Mouse (Mus musculus): ENCODE measurements around the gene Spon2. TPM values are rescaled to one million over a fixed set of nuclear protein-coding genes. Genes with fewer than 3 reads are reported as not detected.
A peak's percentile ranks its signal among the peaks of the same experiment; 100 is the strongest.

Gene Spon2
- polyA plus RNA-seq, 1 experiment from 2014 or later: 35.1 TPM

GRCm38 (mm10) chr5:33220350-33221044 is 2.2 kb upstream of the Spon2 start:
- peaks cover 44% of the 10 kb centered on the region for H3K4me1 ChIP-seq (ENCODE audit: control insufficient read depth, insufficient read depth, low read length)
- 0 out of 2 replicates have a peak overlapping the region, but pooled peaks have one; percentile 10 for H3K9ac ChIP-seq (ENCODE audit: low read depth, low read length)
- 80% methylated on average over 10 of the region's 10 CpGs for WGBS
- H3K36me3 ChIP-seq (ENCODE audit: control insufficient read depth, insufficient read depth, low read length): no peaks in the 10 kb centered on the region
- H3K4me3 ChIP-seq (ENCODE audit: low read length): no peak overlapping the region
- no peak overlapping the region for H3K27ac ChIP-seq (ENCODE audit: low read length)
- H3K27me3 ChIP-seq (replicated peaks; ENCODE audit: control insufficient read depth, insufficient read depth, low read length): no peaks in the 10 kb centered on the region
- no peaks in the 10 kb centered on the region for H3K9me3 ChIP-seq (ENCODE audit: control insufficient read depth, low read length)
- ATAC-seq: no peak
- H3K4me2 ChIP-seq (ENCODE audit: low read depth, low read length): no peak overlapping the region

GRCm38 (mm10) chr5:33219831-33220230 is 1.6 kb upstream of the Spon2 start:
- H3K27me3 ChIP-seq (replicated peaks; ENCODE audit: control insufficient read depth, insufficient read depth, low read length): no peaks in the 10 kb centered on the region
- H3K36me3 ChIP-seq (ENCODE audit: control insufficient read depth, insufficient read depth, low read length): no peaks in the 10 kb centered on the region
- no peak overlapping the region for H3K9ac ChIP-seq (ENCODE audit: low read depth, low read length)
- H3K4me2 ChIP-seq (ENCODE audit: low read depth, low read length): no peak overlapping the region
- H3K9me3 ChIP-seq (ENCODE audit: control insufficient read depth, low read length): no peaks in the 10 kb centered on the region
- 94% methylated on average over 4 of the region's 4 CpGs for WGBS
- no peak overlapping the region for H3K27ac ChIP-seq (ENCODE audit: low read length)
- no peak for ATAC-seq
- H3K4me3 ChIP-seq (ENCODE audit: low read length): no peak overlapping the region
- H3K4me1 ChIP-seq (ENCODE audit: control insufficient read depth, insufficient read depth, low read length): peaks cover 44% of the 10 kb centered on the region

- H3K9me3 ChIP-seq (ENCODE audit: control insufficient read depth, low read length): no peaks in the 10 kb centered on the region
- H3K4me3 ChIP-seq (ENCODE audit: low read length): no peak overlapping the region
- H3K4me2 ChIP-seq (ENCODE audit: low read depth, low read length): no peak overlapping the region
- H3K4me1 ChIP-seq (ENCODE audit: control insufficient read depth, insufficient read depth, low read length): peaks cover 44% of the 10 kb centered on the region
- peak overlapping the region; percentile 87 for H3K27ac ChIP-seq (ENCODE audit: low read length)
- no peaks in the 10 kb centered on the region for H3K27me3 ChIP-seq (replicated peaks; ENCODE audit: control insufficient read depth, insufficient read depth, low read length)
- ATAC-seq: peak; percentile 29; the same call in 1 of the 2 replicates
- H3K9ac ChIP-seq (ENCODE audit: low read depth, low read length): peak overlapping the region; percentile 61
- WGBS: 48% methylated on average over 20 of the region's 20 CpGs
- H3K36me3 ChIP-seq (ENCODE audit: control insufficient read depth, insufficient read depth, low read length): no peaks in the 10 kb centered on the region; the same call in 1 of the 2 replicates
Observed at GRCm38 (mm10) chr5:33218746-33219449, 643 bp upstream of the Spon2 start.

- Histone ChIP-seq H3K4me2 (ENCODE audit: low read depth, low read length) (peak overlapping the region; percentile 47), H3K4me3 (ENCODE audit: low read length) (peak overlapping the region; percentile 25), H3K9ac (ENCODE audit: low read depth, low read length) (peak overlapping the region; percentile 61), H3K36me3 (ENCODE audit: control insufficient read depth, insufficient read depth, low read length) (no peaks in the 10 kb centered on the region; the same call in 1 of the 2 replicates), H3K27ac (ENCODE audit: low read length) (peak overlapping the region; percentile 87), H3K9me3 (ENCODE audit: control insufficient read depth, low read length) (no peaks in the 10 kb centered on the region), H3K4me1 (ENCODE audit: control insufficient read depth, insufficient read depth, low read length) (peaks cover 39% of the 10 kb centered on the region), H3K27me3 (replicated peaks; ENCODE audit: control insufficient read depth, insufficient read depth, low read length) (no peaks in the 10 kb centered on the region)
- 50% methylated on average over 3 of the region's 3 CpGs for WGBS
- ATAC-seq: peak; percentile 52
Observed at GRCm38 (mm10) chr5:33217663-33218062, 592 bp downstream of the Spon2 start.

- Histone ChIP-seq H3K4me2 (ENCODE audit: low read depth, low read length) (no peak overlapping the region), H3K27ac (ENCODE audit: low read length) (no peak overlapping the region), H3K4me1 (ENCODE audit: control insufficient read depth, insufficient read depth, low read length) (peaks cover 31% of the 10 kb centered on the region), H3K4me3 (ENCODE audit: low read length) (no peak overlapping the region), H3K27me3 (replicated peaks; ENCODE audit: control insufficient read depth, insufficient read depth, low read length) (no peaks in the 10 kb centered on the region), H3K36me3 (ENCODE audit: control insufficient read depth, insufficient read depth, low read length) (no peaks in the 10 kb centered on the region; the same call in 1 of the 2 replicates), H3K9me3 (ENCODE audit: control insufficient read depth, low read length) (no peaks in the 10 kb centered on the region), H3K9ac (ENCODE audit: low read depth, low read length) (no peak overlapping the region)
- ATAC-seq: no peak
- WGBS: 65% methylated on average over 4 of the region's 4 CpGs
Observed at GRCm38 (mm10) chr5:33214723-33215122, 3.5 kb downstream of the Spon2 start.

GRCm38 (mm10) chr5:33211254-33211653 is 7.0 kb downstream of the Spon2 start:
- H3K4me3 ChIP-seq (ENCODE audit: low read length): no peak overlapping the region
- ATAC-seq: no peak
- no peaks in the 10 kb centered on the region; the same call in 1 of the 2 replicates for H3K36me3 ChIP-seq (ENCODE audit: control insufficient read depth, insufficient read depth, low read length)
- H3K4me2 ChIP-seq (ENCODE audit: low read depth, low read length): no peak overlapping the region
- no peak overlapping the region for H3K27ac ChIP-seq (ENCODE audit: low read length)
- H3K9me3 ChIP-seq (ENCODE audit: control insufficient read depth, low read length): no peaks in the 10 kb centered on the region
- H3K4me1 ChIP-seq (ENCODE audit: control insufficient read depth, insufficient read depth, low read length): peaks cover 3% of the 10 kb centered on the region; the same call in 1 of the 2 replicates
- no peak overlapping the region for H3K9ac ChIP-seq (ENCODE audit: low read depth, low read length)
- H3K27me3 ChIP-seq (replicated peaks; ENCODE audit: control insufficient read depth, insufficient read depth, low read length): no peaks in the 10 kb centered on the region
- WGBS: 85% methylated on average over 5 of the region's 5 CpGs

- no peak overlapping the region for H3K27ac ChIP-seq (ENCODE audit: low read length)
- H3K36me3 ChIP-seq (ENCODE audit: control insufficient read depth, insufficient read depth, low read length): no peaks in the 10 kb centered on the region; the same call in 1 of the 2 replicates
- 92% methylated on average over 3 of the region's 3 CpGs for WGBS
- H3K27me3 ChIP-seq (replicated peaks; ENCODE audit: control insufficient read depth, insufficient read depth, low read length): no peaks in the 10 kb centered on the region
- H3K4me3 ChIP-seq (ENCODE audit: low read length): no peak overlapping the region
- no peaks in the 10 kb centered on the region for H3K4me1 ChIP-seq (ENCODE audit: control insufficient read depth, insufficient read depth, low read length)
- ATAC-seq: no peak
- H3K9me3 ChIP-seq (ENCODE audit: control insufficient read depth, low read length): no peaks in the 10 kb centered on the region
- H3K4me2 ChIP-seq (ENCODE audit: low read depth, low read length): no peak overlapping the region
- H3K9ac ChIP-seq (ENCODE audit: low read depth, low read length): no peak overlapping the region
Observed at GRCm38 (mm10) chr5:33210515-33210914, 7.7 kb downstream of the Spon2 start.

- ATAC-seq: no peak
- 69% methylated on average over 14 of the region's 14 CpGs for WGBS
- H3K4me1 ChIP-seq (ENCODE audit: control insufficient read depth, insufficient read depth, low read length): peaks cover 4% of the 10 kb centered on the region
Observed at GRCm38 (mm10) chr5:33208533-33209245, 9.6 kb downstream of the Spon2 start.

GRCm38 (mm10) chr5:33207136-33207535 is 11.1 kb downstream of the Spon2 start:
- WGBS: 52% methylated on average over 9 of the region's 9 CpGs

More at GRCm38 (mm10) chr5:33208533-33209245, 9.6 kb downstream of the Spon2 start:
- Histone ChIP-seq H3K27ac (ENCODE audit: low read length) (no peak overlapping the region), H3K27me3 (replicated peaks; ENCODE audit: control insufficient read depth, insufficient read depth, low read length) (no peaks in the 10 kb centered on the region), H3K4me3 (ENCODE audit: low read length) (no peak overlapping the region), H3K9me3 (ENCODE audit: control insufficient read depth, low read length) (no peaks in the 10 kb centered on the region), H3K4me2 (ENCODE audit: low read depth, low read length) (no peak overlapping the region), H3K9ac (ENCODE audit: low read depth, low read length) (no peak overlapping the region), H3K36me3 (ENCODE audit: control insufficient read depth, insufficient read depth, low read length) (no peaks in the 10 kb centered on the region)

More at GRCm38 (mm10) chr5:33207136-33207535, 11.1 kb downstream of the Spon2 start:
- no peak overlapping the region for H3K4me3 ChIP-seq (ENCODE audit: low read length)
- H3K27ac ChIP-seq (ENCODE audit: low read length): no peak overlapping the region
- no peak for ATAC-seq
- no peaks in the 10 kb centered on the region for H3K9me3 ChIP-seq (ENCODE audit: control insufficient read depth, low read length)
- peaks cover 5% of the 10 kb centered on the region for H3K4me1 ChIP-seq (ENCODE audit: control insufficient read depth, insufficient read depth, low read length)
- no peak overlapping the region for H3K4me2 ChIP-seq (ENCODE audit: low read depth, low read length)
- no peaks in the 10 kb centered on the region for H3K27me3 ChIP-seq (replicated peaks; ENCODE audit: control insufficient read depth, insufficient read depth, low read length)
- no peak overlapping the region for H3K9ac ChIP-seq (ENCODE audit: low read depth, low read length)
- H3K36me3 ChIP-seq (ENCODE audit: control insufficient read depth, insufficient read depth, low read length): no peaks in the 10 kb centered on the region
